Mouse (Mus musculus) spleen, adult 2 months (tissue): ENCODE data around the gene Icosl.

Experiments
- CTCF ChIP-seq: fragments of 200-500 bp; IDR thresholded peaks from 2 replicates; pipeline ENCODE4 v1.5.1; 2011; ENCODE audit warnings: mild to moderate bottlenecking, inconsistent platforms; ENCODE audit not compliant: insufficient read depth, insufficient read length, insufficient replicate concordance; ENCODE audit errors: extremely low read depth
- POLR2A ChIP-seq: fragments of 200-500 bp; IDR thresholded peaks from 2 replicates; pipeline ENCODE4 v1.6.1; 2011; ENCODE audit warnings: low read depth, low read length, inconsistent platforms

- TF ChIP-seq POLR2A = no peak
- TF ChIP-seq CTCF = no peak
Observed at GRCm38 (mm10) chr10:78067226-78067625, 1.9 kb upstream of the Icosl start.
